Mouse (Mus musculus) spleen, postnatal 14 days (tissue): ENCODE data around the gene Rbp4.

Experiments used
- DNase-seq, 2 experiments: peaks; one replicate each; pipeline ENCODE4 v3.0.0; 2021 to 2022; ENCODE audit warnings: low spot score in 2 of 2

Gene Rbp4

GRCm38 (mm10) chr19:38091512-38091985 lies 33.5 kb downstream of the Rbp4 start:
- DNase-seq = no peak

DNA sequence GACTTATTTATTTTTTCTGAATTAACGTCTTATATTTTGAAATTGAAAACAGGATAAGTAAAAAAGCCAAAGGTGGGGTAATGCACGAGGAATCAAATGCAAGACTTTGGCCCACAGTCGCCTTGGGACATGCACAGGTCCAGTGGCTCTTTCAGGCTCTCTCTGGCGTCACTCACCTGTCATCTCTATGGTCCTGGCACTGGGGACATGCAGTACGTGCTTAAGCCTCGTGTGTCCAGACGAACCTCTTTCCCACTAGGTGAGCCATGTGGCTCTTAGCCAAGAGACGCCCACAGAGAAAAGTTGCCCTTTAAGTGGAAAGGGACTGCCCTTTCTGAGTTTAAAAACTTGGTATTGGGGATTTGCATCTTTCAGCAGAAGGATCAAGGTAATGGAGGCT lies 35.7 kb downstream of the Rbp4 start:
- no peak for DNase-seq

GRCm38 (mm10) chr19:38086948-38087551 lies 38.0 kb downstream of the Rbp4 start:
- DNase-seq = no peak

DNA sequence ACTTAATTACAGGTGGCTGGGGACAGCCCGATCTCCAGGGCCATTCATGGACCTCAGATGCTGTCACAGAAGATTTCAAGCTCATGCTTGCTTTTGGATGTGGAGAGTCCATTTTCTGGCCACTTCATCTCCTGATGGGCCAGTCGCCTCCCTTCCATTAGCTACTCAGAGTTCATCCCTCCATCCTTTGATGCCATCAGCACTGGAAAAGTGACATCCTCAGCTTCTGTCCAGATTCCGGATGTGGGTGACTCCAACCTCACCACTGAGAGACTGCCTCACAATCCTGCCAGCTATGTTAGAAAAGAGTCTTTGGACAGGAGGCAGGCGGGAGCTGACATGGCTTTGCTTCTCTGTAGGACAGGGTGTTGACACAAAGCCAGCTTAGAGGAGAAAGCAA lies 39.2 kb downstream of the Rbp4 start:
- DNase-seq = no peak

GRCm38 (mm10) chr19:38082931-38083525 lies 42.1 kb downstream of the Rbp4 start:
- DNase-seq = no peak

- DNase-seq = no peak
Measured at GRCm38 (mm10) chr19:38081361-38081760, 43.7 kb downstream of the Rbp4 start.

DNA sequence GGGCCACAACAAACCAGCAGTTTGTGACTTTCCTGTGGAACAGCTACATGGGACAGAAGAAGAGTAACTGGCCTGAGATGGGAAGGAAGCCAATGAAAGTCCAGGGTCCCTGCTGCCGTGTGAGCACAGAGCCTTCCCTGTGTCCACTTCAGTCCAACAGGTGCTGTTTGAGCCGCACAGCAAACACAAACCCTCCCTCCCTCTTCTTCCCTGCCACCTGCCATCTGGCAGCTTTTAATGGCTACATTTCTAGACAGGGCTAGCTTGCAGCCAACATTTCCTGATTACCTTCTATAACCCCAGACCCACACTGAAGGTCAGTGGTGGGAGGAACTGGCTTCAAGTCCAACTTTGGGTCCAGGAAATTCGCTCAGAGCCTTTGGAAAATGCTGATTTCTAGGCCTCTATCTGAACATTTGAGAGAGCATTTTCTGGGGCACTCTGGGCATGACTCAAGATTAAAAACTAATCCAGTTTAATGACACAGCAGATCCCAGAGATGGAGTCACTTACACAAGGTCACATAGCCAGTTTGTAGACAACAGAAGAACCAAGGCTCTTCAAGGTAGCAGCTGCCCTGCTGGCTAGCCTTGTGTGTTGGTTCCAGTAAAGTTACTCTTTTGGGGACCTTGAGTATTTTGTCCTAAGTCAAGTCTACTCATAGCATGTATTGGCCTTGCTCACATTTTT lies 47.1 kb downstream of the Rbp4 start:
- no peak for DNase-seq

GRCm38 (mm10) chr19:38076251-38076650 lies 48.8 kb downstream of the Rbp4 start:
- DNase-seq = no peak

GRCm38 (mm10) chr19:38075051-38075450 lies 50.0 kb downstream of the Rbp4 start:
- no peak for DNase-seq

- DNase-seq = no peak
Measured at GRCm38 (mm10) chr19:38073226-38073625, 51.9 kb downstream of the Rbp4 start.
